ENCODE assay signal across 12 mouse cellular contexts in the genomic region with DNA sequence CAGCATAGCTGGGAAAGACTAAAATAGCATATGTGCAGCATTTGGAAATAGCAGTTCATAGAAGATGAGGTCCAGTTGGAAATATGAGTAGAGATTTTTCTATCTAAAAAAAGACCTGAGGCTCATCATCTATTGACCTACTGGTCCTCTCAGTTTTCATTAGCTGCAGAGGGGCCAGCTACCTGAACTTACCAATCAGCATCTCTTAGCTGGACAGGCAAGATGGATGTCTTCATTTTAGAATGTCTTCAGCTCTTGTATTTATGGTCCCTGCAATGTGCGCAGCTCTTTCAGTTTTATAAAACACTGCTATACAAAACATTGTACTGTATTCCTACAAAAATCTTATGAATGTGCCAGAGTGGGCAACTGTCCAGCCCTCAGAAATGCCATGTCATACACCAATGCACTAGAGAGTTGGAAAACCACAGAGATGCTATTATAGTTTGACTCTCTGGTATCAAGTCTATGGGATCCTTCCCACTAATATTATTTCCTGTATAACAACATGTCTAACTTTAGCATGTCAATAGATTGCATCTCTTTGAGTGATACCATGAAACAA.
DNase-seq lines count a peak whose midpoint lies in the region.
"Had no signal": no experiment of that assay in that cellular context is flagged by ENCODE, and none has a peak within 500 bp of the region (broad histone marks: within the 10 kb centered on the region; RNA-seq: fewer than 3 reads in every experiment).

No protein-coding gene starts in this region.

- DNase-seq in gastrocnemius, adult 18-20 months (ENCODE audit: low spot score) = peak; percentile 52
- DNase-seq in gastrocnemius, postnatal 36 days = no peak
- DNase-seq in lung, postnatal 14 days = peak; percentile 4
- no peak for DNase-seq in lung, postnatal 36 days
- peak; percentile 19 to 35 for DNase-seq in gastrocnemius, adult 8-10 months (ENCODE audit: low spot score in 2 of 2)
- DNase-seq in thymus, adult 18-20 months = no peak
- no peak for DNase-seq in cerebellum, postnatal 25 days
- DNase-seq: cerebellum, adult 18-20 months; cerebellum, postnatal 36 days; kidney, adult 18-20 months; midbrain, embryonic 14.5 days; right cerebral cortex, postnatal 25 days had no signal

- intact Hi-C loops in gastrocnemius, postnatal 36 days (cut with DNase I) = loop anchor here (5.0 kb wide), 1 partner anchor 47 kb away; no protein-coding TSS in a partner anchor

Comparison
In these comparisons a context has a peak if more than half of its experiments do, and no peak if none do; other contexts are left out.
1. DNase-seq: peak in gastrocnemius, adult 18-20 months (single experiment), lung, postnatal 14 days (single experiment) and gastrocnemius, adult 8-10 months (2 of 2); none in gastrocnemius, postnatal 36 days (0 of 2), lung, postnatal 36 days (single experiment), thymus, adult 18-20 months (0 of 2) and cerebellum, postnatal 25 days (0 of 2).